Mouse (Mus musculus) ovary, postnatal 10 days (tissue): ENCODE data around the gene Olfr1024.

Source experiments
- DNase-seq: peaks from one replicate; pipeline ENCODE4 v3.0.0; 2022; ENCODE audit warnings: low spot score

Gene Olfr1024

DNA sequence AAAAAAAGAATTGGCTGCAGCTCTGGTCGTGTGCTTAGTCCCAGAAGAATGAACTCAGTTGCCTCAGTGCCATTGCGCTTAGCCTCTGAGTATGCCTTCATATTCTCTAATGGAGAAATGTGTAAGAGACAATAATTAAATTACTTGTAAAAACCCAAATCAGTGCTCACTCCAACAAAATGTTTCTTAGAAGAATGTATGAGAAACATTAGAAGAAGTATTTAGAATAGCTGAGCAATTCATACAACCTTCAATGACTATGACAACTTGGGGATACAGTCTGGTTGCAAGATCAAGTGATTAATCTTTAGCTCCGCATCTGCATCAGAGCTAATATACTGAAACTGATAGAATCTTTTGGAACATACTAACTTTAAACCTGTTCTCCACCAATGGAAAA is at the start of gene Olfr1024:
TSS of gene Olfr1024 (minus strand) at position 101 of the 400 bp plus-strand sequence.
- DNase-seq = no peak

DNA sequence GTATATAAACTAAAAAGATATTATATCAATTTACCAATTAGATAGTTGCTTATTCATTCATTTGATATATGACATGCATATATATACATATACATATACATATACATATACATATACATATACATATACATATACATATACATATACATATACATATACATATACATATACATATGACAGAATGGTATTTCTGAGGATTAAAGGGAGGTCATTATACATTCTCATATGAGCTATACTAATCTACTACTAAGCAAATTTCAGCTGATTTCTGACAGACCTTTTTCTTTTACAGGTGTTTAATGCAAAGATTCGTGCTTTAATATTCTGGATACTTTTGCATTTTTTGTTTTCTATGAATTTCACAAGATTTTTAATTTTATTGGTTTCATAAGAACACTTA is 45.3 kb upstream of the Olfr1024 start, which contains the start of gene Olfr1028:
TSS of gene Olfr1028 (plus strand) at position 301 of the 400 bp plus-strand sequence.
- no peak for DNase-seq

DNA sequence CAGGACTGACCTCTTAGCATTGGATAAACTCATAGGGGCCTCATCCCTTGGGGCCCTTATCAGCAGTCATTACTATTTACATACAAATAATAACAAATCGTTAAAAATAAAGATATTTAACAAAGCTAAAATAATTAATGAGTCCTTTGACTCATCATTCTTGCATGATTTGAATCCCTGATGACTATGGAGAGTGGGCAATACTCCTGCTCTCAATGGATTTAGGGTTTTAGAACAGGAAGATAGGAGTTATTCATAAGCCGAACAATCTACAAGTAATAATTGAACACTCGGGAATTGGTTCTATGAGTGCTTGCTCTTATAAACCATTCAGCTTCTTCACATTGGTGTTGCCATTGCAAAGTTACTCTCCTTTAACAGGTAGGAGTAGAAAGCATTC is 16.4 kb upstream of the Olfr1024 start, which contains the start of gene Olfr1026:
TSS of gene Olfr1026 (plus strand) at position 301 of the 400 bp plus-strand sequence.
- DNase-seq = no peak

DNA sequence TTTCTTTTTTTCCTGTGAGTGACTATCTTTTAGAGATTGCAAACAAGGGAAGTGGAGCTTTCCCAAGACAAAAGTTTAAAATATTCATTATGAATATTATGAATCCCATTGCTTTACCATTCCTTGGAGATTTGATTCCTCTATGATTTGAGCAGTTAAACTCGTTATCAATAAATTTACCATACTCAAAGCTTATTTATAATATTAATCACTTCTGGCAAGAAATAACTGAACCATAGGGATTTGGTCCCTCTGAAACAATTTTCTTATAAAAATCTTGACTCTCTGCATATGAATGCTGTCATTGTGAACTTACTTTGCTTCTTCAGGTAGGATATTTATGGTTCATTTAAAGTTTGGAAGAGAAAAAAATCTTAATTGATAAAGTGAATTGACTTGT is 10.0 kb upstream of the Olfr1024 start, which contains the start of gene Olfr1025-ps1:
TSS of gene Olfr1025-ps1 (plus strand) at position 301 of the 400 bp plus-strand sequence.
- no peak for DNase-seq

DNA sequence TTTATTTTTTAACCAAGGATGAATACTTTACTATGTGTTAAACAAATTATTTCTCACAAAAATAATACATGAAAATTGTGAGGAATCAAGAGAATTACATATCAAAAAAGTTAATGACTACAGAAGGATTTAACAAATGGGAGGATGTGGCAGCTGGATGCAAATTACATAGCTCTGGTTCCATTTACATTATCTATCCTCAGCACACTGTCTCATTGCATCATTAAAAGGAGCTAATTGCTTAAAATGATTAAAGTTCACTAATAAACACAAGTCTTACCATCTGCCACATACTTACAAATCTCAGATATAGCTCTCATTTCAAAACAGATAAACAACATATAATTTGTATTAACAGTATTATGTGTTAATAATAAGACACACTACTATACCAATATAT is 8.3 kb upstream of the Olfr1024 start:
- no peak for DNase-seq

DNA sequence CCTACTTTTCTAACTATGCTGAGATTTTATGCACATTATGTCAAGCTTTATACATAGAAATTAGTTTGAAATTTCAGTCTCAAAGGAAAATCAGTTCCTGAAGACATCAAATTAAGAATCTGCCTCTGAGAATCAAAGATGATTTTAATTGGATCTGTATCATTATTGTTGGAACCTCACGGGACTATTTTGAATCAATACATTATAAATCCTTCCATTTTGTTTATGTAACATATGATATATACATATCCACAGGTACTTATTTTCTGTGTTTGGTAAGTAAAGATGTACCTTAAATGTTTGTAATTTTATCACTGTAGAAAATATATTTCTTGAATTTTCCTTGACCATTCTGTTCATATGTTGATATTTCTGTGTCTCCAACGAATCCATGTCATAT is 19.5 kb downstream of the Olfr1024 start, which contains the start of gene Olfr1023:
TSS of gene Olfr1023 (plus strand) at position 301 of the 400 bp plus-strand sequence.
- no peak for DNase-seq

DNA sequence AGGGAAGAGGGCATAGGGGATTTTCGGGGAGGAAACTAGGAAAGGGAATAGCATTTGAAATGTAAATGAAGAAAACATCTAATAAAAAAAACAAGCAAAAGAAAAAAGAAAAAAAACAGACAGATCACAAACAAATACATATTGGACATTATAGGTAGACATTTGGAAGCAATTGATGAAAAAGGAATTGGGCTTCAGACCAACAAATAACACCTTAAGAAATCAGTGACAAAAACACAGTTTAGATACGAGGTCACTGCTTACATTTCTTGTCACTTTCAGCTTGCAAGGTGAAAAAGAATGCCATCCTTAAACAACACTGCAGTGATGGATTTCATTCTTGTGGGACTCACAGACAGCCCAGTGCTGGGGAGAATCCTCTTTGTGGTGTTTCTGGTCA is 36.6 kb downstream of the Olfr1024 start, which contains the start of gene Olfr1022:
TSS of gene Olfr1022 (plus strand) at position 301 of the 400 bp plus-strand sequence.
- no peak for DNase-seq
